Mouse (Mus musculus): ENCODE data around the gene Tpt1.
"Not testable (repeated sequence)": the region's sequence is repeated elsewhere in the genome, so short reads cannot be mapped to it uniquely, and the experiment has no call there.

Tpt1 gene

GRCm38 (mm10) chr14:75844867-75845697 lies at the start of gene Tpt1:
Gene Tpt1, plus strand, starts transcription at chr14:75845093.
- peak; percentile 98 to 99 for DNase-seq (ENCODE audit: low spot score in 2 of 2)

DNA sequence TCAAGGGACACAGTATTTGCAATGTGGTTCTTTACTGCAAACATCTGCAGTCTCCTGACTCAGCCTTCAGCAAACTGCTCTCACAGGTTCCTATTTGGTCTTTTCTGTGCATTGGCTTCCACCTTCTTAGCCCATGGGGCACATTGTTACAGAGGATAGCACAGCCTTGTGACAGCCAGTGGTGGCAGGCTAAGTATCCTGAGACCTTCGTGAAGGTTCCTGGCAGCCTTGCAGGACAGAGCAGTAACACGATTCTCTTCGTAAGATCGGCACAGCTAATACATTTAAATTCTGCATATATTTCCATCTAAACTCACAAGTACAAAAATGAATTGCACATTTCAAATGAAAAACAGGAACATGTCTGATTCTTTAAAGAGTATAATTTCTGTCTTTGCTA lies 49.0 kb upstream of the Tpt1 start:
- no peak for DNase-seq (ENCODE audit: low spot score in 2 of 2)

DNA sequence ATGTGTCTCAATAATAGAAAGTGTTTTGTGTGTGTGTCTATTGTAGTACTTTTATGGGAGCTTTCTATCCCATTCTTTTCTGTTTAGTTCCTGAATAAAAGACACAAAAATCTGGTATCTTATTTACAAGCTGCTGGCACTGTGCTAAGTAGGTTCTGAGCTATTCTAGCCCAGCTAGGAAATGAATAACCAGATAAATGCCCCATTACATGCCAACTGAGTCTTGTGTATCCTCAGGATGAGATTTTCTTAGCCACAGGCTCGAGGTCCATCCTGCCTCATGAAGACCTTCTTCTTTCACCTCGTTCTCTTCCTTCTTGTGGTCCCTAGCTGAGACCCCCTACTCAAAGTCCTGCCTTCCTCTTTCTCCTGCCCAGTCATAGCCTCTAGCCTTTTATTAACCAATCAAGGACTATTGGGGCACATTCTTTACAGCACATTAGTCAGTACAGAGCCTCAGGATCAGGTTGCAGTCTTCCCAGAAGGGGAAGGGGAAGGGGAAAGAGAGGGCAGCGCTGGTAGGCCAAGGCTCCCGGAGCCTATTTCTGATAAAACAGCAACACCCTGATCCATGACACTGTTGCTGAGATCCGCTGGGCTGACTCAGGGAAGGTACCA lies 47.0 kb upstream of the Tpt1 start:
- DNase-seq (ENCODE audit: low spot score in 2 of 2) = no peak

DNA sequence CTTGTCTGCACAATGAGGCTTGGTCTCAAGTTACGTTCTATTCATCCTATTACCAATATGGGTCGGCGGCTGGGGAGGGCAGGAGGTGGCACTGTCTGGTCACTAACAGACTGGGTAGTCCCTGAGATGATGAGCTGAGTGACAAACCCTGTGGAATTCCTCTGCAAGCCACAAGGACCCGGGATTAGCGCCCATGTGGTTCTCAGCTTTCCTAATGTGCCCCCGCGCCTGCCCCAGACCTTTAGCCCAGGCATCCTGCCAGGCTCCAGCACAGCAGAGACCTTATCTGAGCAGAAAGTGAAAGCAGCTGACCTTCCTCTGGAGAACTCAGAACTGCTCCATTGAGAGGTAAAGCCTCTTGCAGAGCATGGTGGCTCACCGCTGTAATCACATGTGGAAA lies 37.1 kb upstream of the Tpt1 start:
- DNase-seq (ENCODE audit: low spot score in 2 of 2) = no peak

GRCm38 (mm10) chr14:75809931-75810330 lies 35.0 kb upstream of the Tpt1 start:
- DNase-seq (ENCODE audit: low spot score in 2 of 2) = no peak

- no peak for DNase-seq (ENCODE audit: low spot score in 2 of 2)
Measured at GRCm38 (mm10) chr14:75818528-75818927, 26.4 kb upstream of the Tpt1 start.

DNA sequence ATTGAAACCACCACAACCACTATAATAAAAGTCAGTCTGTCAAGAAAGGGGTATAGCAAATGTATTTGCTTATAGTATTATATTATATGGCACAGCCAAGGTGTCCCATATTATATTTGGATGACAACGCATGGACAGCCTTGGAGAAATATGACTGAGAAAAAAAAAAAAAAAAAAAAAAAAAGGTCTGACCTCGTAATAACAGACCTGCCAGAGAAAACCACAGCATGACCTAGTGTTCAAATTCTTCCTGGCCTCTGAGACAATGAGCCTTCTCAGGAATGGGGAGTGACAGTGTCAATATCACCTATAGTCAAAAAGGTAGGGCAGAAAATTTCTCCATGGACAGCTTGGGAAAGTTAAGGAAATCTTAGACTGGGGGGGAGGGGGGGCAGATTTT lies 25.6 kb upstream of the Tpt1 start:
- no peak for DNase-seq (ENCODE audit: low spot score in 2 of 2)

DNA sequence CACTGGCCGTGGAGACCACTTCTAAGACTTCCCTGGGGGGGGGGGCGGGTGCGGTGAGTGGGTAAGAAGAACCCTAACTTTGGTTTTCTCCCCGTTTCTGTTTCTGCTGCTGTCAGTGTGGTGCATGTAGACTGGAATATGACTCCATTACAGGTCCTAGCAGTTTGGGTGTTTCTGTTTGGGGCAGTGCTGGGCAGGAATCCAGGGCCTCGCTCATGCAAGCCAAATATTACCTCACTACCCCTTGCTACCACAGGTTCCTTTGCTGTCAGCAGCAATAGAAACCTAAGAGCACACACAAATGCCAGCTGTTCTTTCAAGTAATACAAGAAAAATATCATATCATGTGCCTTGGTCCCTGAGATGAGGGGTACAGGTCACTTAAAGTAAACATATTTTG lies 24.9 kb upstream of the Tpt1 start:
- no peak for DNase-seq (ENCODE audit: low spot score in 2 of 2)

DNA sequence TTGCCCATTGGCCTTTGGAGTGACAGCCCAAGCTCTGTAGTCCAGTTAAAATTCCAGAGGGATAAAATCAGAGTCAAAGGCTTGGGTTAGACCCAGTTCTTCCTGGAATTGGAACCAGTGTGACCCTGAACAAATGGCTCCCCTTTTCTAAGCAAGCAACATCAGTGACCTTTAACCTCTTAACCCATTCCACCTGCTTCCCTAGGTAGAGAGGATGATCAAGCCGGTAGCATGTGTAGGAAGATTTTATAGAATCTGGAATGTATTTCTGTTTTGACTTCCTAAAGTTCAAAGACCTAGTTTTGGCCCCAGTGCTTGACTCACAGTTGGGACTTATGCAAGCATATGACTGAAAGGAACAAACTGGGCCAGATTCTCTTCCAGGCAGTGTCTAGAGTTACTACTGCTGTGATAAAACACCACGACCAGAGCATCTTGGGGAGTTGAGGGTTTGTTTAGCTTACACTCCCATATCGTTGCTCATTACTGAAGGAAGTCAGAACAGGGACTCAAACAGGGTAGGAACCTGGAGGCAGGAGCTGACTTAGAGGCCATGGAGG lies 18.0 kb upstream of the Tpt1 start:
- no peak for DNase-seq (ENCODE audit: low spot score in 2 of 2)

DNA sequence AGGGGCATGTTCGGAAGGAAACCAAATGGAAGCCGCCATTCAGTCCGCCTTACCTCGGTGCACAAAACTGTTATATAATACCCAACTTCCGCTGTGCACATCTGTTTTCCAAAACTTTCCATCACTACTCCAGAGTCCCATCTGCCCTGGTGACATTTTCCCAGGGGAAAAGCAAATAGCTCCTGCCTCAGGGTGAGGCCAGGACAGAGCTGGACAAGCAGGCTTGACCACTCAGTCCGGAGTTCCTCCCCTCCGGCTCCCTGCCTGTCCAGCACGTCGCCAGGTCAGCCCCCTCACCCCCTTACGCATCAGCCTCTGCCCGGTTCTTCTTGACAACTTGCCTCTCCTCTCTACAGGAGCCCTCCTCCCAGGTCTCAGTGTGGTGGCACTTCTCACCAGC lies 16.7 kb upstream of the Tpt1 start:
- no peak for DNase-seq (ENCODE audit: low spot score in 2 of 2)

- DNase-seq (ENCODE audit: low spot score in 2 of 2) = peak; percentile 88 to 96
Measured at GRCm38 (mm10) chr14:75828866-75829806, 15.8 kb upstream of the Tpt1 start.

DNA sequence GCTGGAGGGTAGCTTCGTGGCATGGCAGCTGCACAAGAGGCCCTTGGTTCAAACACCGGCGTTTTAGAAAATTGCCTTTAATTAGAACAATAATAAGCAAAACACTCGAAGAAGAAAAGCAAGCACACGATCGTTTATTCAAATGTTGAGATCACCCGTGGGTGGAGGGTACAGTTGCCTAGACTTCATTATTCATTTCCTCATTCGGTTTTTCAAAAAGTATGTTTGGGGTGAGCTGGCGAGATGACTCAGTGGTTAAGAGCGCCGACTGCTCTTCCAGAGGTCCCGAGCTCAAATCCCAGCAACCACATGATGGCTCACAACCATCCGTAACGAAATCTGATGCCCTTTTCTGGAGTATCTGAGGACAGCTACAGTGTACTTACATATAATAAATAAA lies 15.1 kb upstream of the Tpt1 start:
- DNase-seq (ENCODE audit: low spot score in 2 of 2) = not testable (repeated sequence)

DNA sequence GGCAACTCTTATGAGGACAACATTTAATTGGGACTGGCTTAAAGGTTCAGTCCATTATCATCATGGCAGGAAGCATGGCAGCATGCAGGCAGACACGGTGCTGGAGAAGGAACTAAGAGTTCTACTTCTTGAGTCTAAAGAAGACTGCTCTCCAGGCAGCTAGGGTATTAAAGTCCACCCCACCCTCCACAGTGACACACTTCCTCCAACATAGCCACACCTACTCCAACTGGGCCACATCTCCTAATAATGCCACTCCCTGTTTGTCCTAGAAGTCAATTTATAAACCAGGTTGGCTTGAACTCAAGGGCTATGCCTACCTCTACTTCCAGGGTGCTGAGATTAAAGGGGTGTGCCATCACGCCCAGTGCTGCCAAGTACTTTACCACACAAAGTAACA lies 12.9 kb upstream of the Tpt1 start:
- DNase-seq (ENCODE audit: low spot score in 2 of 2) = no peak

GRCm38 (mm10) chr14:75832982-75833381 lies 11.9 kb upstream of the Tpt1 start:
- DNase-seq (ENCODE audit: low spot score in 2 of 2) = no peak

DNA sequence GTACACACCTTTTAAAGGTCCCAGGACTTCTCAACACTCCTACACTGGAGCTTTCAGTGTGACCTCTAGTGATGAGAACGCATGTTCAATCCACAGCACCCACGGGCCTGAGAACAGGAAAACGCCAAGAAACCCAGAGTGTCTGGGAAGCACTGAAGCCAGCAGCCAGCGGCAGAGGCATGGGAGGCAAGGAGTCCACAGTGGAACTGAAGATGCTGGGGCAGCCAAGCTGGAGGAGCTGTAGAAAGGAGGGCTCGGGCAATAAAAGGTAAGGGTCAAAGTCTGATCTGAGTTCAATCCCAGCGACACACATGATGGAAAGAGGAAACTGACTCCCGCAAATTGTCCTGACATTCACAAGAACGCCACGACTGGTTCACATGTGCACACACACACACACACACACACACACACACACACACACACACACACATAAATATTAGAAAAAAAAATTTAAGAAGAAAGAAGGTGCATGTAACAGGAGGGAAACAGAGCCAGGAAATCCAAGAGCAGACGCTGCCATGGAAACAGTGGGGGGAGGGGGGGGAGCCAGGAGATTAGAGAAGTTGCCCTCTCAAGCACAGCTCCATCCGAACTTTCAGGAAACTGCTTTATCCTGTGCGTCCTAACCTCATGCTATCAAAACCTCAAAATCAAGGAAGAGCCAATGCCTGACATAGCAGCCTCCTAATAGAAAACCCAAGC lies 11.2 kb upstream of the Tpt1 start:
- no peak for DNase-seq (ENCODE audit: low spot score in 2 of 2)

DNA sequence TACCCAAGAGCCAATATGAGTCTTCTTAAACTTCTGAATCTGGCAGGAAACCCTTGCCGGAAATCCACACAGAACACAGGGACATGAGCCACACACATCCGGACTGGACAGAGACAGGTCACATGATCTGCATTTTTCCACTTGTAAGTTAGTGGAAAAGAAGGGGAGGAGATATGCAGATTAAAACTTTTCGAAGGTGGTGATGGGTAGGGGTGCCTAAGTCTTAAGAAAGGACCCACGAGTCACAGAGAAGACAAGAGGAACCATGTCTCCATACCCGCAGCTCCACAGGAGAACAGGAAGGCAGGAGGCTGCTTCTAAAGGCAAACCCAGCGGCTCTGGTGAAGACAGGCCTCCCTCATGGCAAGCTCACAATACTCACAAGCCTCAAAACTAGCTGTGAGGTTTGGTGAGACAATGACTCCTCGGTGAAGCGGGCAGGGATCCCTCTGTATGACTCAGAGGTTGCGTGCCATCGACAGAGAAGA lies 10.6 kb upstream of the Tpt1 start:
- DNase-seq (ENCODE audit: low spot score in 2 of 2) = peak in 1 of 2 experiments; percentile 60

DNA sequence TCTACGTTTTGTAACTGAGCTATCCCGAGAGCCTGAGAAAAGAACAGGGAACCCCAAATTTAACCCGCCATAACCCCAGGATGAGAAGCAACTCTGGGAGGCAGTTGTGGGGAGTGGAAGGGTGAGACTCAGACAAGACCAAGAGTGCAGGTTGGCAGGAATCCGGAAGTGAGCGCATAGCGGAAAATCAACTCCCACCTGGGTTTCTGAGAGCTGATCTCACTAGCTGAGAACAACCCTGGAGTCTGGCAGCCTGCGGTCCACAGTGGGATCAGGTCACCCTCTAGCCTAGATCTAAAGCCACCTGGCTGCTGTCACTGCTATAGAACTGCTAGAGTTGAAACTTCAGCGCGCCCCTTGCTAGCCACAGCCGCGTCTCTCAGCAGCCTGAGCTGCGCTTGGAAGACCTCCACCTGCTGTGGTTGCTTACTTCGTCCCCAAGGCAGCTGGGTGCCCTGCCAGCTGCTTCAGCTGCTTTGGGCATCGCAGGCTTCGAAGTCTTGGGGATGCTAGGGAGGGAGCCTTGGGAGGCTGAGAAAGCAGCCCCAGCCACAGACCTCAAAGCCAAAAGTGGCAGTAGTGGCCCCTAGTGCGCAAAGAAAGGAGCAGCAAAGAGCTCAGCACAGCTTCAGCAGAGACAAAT lies 10.0 kb upstream of the Tpt1 start:
- DNase-seq (ENCODE audit: low spot score in 2 of 2) = no peak

- no peak for DNase-seq (ENCODE audit: low spot score in 2 of 2)
Measured at GRCm38 (mm10) chr14:75836579-75836978, 8.3 kb upstream of the Tpt1 start.

DNA sequence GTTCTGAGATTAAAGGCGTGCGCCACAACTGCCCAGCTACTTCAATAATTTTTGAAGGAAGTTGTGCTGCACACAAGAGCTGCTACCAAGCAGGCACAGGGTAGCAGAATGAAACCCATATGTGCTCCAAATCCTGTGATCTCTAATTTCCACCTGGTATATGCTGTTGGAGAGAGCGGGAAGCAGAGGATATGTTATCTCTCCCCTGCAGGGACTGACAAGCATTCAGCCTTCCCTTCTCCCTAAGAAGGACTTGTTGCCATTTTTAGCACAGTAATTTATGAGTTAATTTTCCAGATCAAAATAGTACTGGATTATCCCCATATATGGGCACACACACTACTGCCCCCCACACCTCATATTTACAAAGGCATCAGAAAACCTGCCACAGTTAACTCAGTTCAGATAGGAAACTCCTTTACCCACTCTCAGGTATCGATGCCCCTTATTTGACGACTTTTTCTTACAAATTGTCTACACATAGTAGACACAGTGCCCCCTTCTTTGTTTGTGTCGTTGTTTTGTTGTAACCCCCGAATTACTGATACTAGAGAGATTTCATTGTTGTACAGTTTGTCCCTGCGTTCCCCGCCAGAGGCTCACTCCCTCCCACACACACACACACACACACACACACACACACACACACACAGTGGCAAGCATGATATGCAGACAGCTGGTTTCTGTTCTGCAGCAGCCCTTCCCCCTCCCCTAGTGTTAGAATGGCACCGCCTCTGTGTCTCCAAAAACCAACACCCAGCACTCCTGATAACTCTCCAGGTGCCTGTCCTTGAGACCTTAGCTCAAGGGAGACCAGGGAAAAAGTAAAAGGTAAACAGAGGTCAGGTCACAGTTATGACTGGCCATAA lies 7.6 kb upstream of the Tpt1 start:
- no peak for DNase-seq (ENCODE audit: low spot score in 2 of 2)

GRCm38 (mm10) chr14:75841758-75842157 lies 3.1 kb upstream of the Tpt1 start:
- DNase-seq (ENCODE audit: low spot score in 2 of 2) = not testable (repeated sequence)
